In the genomic region with DNA sequence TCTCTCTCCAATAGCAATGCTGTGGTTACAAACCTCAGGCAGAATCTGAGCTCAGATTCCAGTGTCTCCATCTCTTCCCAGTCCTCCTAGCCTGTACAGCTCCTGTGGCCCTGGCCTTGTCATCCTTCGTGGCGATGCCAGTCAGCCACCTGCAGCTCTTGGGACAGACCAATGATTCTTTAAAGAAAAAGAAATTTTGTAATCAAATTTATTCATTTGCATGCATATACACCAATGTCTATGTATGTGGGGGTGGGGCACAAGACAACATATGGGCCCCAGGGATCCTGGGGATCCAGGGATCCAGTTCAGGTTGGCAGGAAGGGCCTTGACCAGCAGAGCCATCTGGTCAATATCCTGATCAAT, we compare ENCODE assay signal across 9 mouse cellular contexts. TPM values are rescaled to one million over a fixed set of nuclear protein-coding genes. Genes with fewer than 3 reads are reported as not detected.
A peak's percentile ranks its signal among the peaks of the same experiment; 100 is the strongest.
DNase-seq lines count a peak whose midpoint lies in the region; ATAC-seq lines count a peak whose summit lies in the region.
"Had no signal": no experiment of that assay in that cellular context is flagged by ENCODE, and none has a peak within 500 bp of the region (broad histone marks: within the 10 kb centered on the region; RNA-seq: fewer than 3 reads in every experiment).

No protein-coding gene starts in this region.

- H3K36me3 ChIP-seq in heart, embryonic 15.5 days, result no peaks in the 10 kb centered on the region
- H3K36me3 ChIP-seq in embryonic facial prominence, embryonic 12.5 days, result no peaks in the 10 kb centered on the region
- H3K36me3 ChIP-seq in forebrain, embryonic 16.5 days (ENCODE audit: control insufficient read depth, insufficient read depth), result no peaks in the 10 kb centered on the region
- no peaks in the 10 kb centered on the region for H3K36me3 ChIP-seq in midbrain, embryonic 13.5 days

- no peak for ATAC-seq in heart, embryonic 15.5 days (replicated peaks; ENCODE audit: insufficient number of reproducible peaks, insufficient read depth, low FRiP score, low read depth)
- no peak for ATAC-seq in embryonic facial prominence, embryonic 12.5 days (ENCODE audit: insufficient number of reproducible peaks, insufficient read depth, low FRiP score, low TSS enrichment)
- no peak for ATAC-seq in forebrain, embryonic 16.5 days
- ATAC-seq in midbrain, embryonic 13.5 days, result no peak

- no peaks in the 10 kb centered on the region for H3K9me3 ChIP-seq in heart, embryonic 15.5 days (replicated peaks)
- H3K9me3 ChIP-seq in embryonic facial prominence, embryonic 12.5 days, result no peaks in the 10 kb centered on the region
- no peaks in the 10 kb centered on the region for H3K9me3 ChIP-seq in forebrain, embryonic 16.5 days (ENCODE audit: control insufficient read depth, low read length)
- no peaks in the 10 kb centered on the region for H3K9me3 ChIP-seq in midbrain, embryonic 13.5 days

- no peak for DNase-seq in heart, postnatal 10 days
- no peak for DNase-seq in layer of hippocampus, postnatal 36 days
- no peak for DNase-seq in spleen, adult 12 weeks (ENCODE audit: low spot score)
- DNase-seq in MN1 (ENCODE audit: low spot score), result no peak
- DNase-seq: cerebellum, adult 11 months had no signal

- intact Hi-C loops in heart, postnatal 10 days (cut with DNase I), result no loop called here

- no peak overlapping the region for H3K4me3 ChIP-seq in heart, embryonic 15.5 days
- H3K4me3 ChIP-seq in embryonic facial prominence, embryonic 12.5 days, result no peak overlapping the region
- no peak overlapping the region for H3K4me3 ChIP-seq in forebrain, embryonic 16.5 days (replicated peaks; ENCODE audit: low read length)
- no peak overlapping the region for H3K4me3 ChIP-seq in midbrain, embryonic 13.5 days (replicated peaks)

- no peaks in the 10 kb centered on the region for H3K27me3 ChIP-seq in heart, embryonic 15.5 days
- no peaks in the 10 kb centered on the region for H3K27me3 ChIP-seq in embryonic facial prominence, embryonic 12.5 days
- no peaks in the 10 kb centered on the region for H3K27me3 ChIP-seq in forebrain, embryonic 16.5 days (replicated peaks; ENCODE audit: control insufficient read depth, insufficient read depth, low read length)
- no peaks in the 10 kb centered on the region for H3K27me3 ChIP-seq in midbrain, embryonic 13.5 days

- 85% methylated on average over 2 of the region's 2 CpGs for WGBS in heart, embryonic 15.5 days
- 68% methylated on average over 2 of the region's 2 CpGs for WGBS in embryonic facial prominence, embryonic 12.5 days
- WGBS in forebrain, embryonic 16.5 days, result 82% methylated on average over 2 of the region's 2 CpGs
- 50% methylated on average over 2 of the region's 2 CpGs for WGBS in midbrain, embryonic 13.5 days

- peak overlapping the region; percentile 99 for H3K27ac ChIP-seq in heart, embryonic 15.5 days
- peak overlapping the region; percentile 65; the same call in 1 of the 2 replicates for H3K27ac ChIP-seq in embryonic facial prominence, embryonic 12.5 days
- peak overlapping the region; percentile 48 for H3K27ac ChIP-seq in forebrain, embryonic 16.5 days (ENCODE audit: low read length)
- H3K27ac ChIP-seq in midbrain, embryonic 13.5 days, result peak overlapping the region; percentile 56

- no peak overlapping the region for H3K9ac ChIP-seq in heart, embryonic 15.5 days
- no peak overlapping the region for H3K9ac ChIP-seq in embryonic facial prominence, embryonic 12.5 days
- no peak overlapping the region for H3K9ac ChIP-seq in forebrain, embryonic 16.5 days (replicated peaks; ENCODE audit: low read depth, low read length)
- H3K9ac ChIP-seq in midbrain, embryonic 13.5 days (replicated peaks), result no peak overlapping the region

- no peak overlapping the region for H3K4me2 ChIP-seq in heart, embryonic 15.5 days
- H3K4me2 ChIP-seq in embryonic facial prominence, embryonic 12.5 days (replicated peaks), result no peak overlapping the region
- H3K4me2 ChIP-seq in forebrain, embryonic 16.5 days (ENCODE audit: low read length), result no peak overlapping the region
- H3K4me2 ChIP-seq in midbrain, embryonic 13.5 days (replicated peaks), result no peak overlapping the region

- H3K4me1 ChIP-seq in heart, embryonic 15.5 days (replicated peaks), result peaks cover 78% of the 10 kb centered on the region
- H3K4me1 ChIP-seq in embryonic facial prominence, embryonic 12.5 days, result peaks cover 55% of the 10 kb centered on the region
- peaks cover 52% of the 10 kb centered on the region for H3K4me1 ChIP-seq in forebrain, embryonic 16.5 days (replicated peaks; ENCODE audit: control insufficient read depth, insufficient read depth, low read length)
- peaks cover 74% of the 10 kb centered on the region for H3K4me1 ChIP-seq in midbrain, embryonic 13.5 days (replicated peaks)

RNA-seq across cellular contexts. Expression of a gene that starts 57.4 kb away (rescaled TPM):
- 40.1 and 41.7 TPM in 2 replicates for polyA plus RNA-seq in heart, embryonic 15.5 days (2015; fragmentation: Nextera tagmentation; extraction: Ambion mirVana)
- total RNA-seq in heart, postnatal 10 days (2021), result 10 to 100 TPM; 60.3 to 67.5 TPM
- polyA plus RNA-seq in embryonic facial prominence, embryonic 12.5 days (2016; fragmentation: Nextera tagmentation; extraction: Ambion mirVana), result 53.9 and 59.2 TPM in 2 replicates
- polyA plus RNA-seq in forebrain, embryonic 16.5 days (2015; fragmentation: Nextera tagmentation; extraction: Ambion mirVana), result 67.0 and 74.0 TPM in 2 replicates
- 65.3 and 75.5 TPM in 2 replicates for polyA plus RNA-seq in midbrain, embryonic 13.5 days (2015; fragmentation: Nextera tagmentation; extraction: Ambion mirVana)
- total RNA-seq in layer of hippocampus, postnatal 36 days (2021), result 10 to 100 TPM; 68.3 to 69.5 TPM

Comparison
In these comparisons a context has a peak if more than half of its experiments do, and no peak if none do; other contexts are left out.
1. H3K27ac ChIP-seq: peak in every context shown above with its lines; median percentile 99 in heart, embryonic 15.5 days; 65 in embryonic facial prominence, embryonic 12.5 days; 56 in midbrain, embryonic 13.5 days; 48 in forebrain, embryonic 16.5 days.